Mouse (Mus musculus) lung, embryonic 16.5 days (tissue): ENCODE measurements around the gene Ppm1m. TPM values are rescaled to one million over a fixed set of nuclear protein-coding genes. Genes with fewer than 3 reads are reported as not detected.
A peak's percentile ranks its signal among the peaks of the same experiment; 100 is the strongest.

Experiments
- ATAC-seq: fragments of 200-750 bp; cut with Nextera tagmentation; 2 replicates; pipeline ENCODE4 v1.8.0; 2017; ENCODE audit warnings: low read depth, mild to moderate bottlenecking, moderate library complexity
- H3K27ac ChIP-seq: fragments of 300-500 bp; sonication (generic); 2 replicates; pipeline ENCODE4 v1.5.1; 2014; ENCODE audit warnings: mild to moderate bottlenecking, control low read depth, low read length
- H3K27me3 ChIP-seq: fragments of 300-500 bp; sonication (generic); 2 replicates; pipeline ENCODE4 v1.6.1; 2014; ENCODE audit warnings: low read depth, low read length, mixed read lengths; ENCODE audit not compliant: control insufficient read depth, insufficient read depth
- H3K36me3 ChIP-seq: fragments of 300-500 bp; sonication (generic); 2 replicates; pipeline ENCODE4 v1.6.1; 2014; ENCODE audit warnings: low read length; ENCODE audit not compliant: control insufficient read depth, insufficient read depth
- H3K4me1 ChIP-seq: fragments of 300-500 bp; sonication (generic); replicated peaks from 2 replicates; pipeline ENCODE4 v1.6.1; 2014; ENCODE audit warnings: low read length, mixed read lengths; ENCODE audit not compliant: control insufficient read depth, insufficient read depth
- H3K4me2 ChIP-seq: fragments of 300-500 bp; sonication (generic); 2 replicates; pipeline ENCODE4 v1.6.1; 2014; ENCODE audit warnings: low read depth, low read length, control low read depth
- H3K4me3 ChIP-seq: fragments of 300-500 bp; sonication (generic); 2 replicates; pipeline ENCODE4 v1.5.1; 2014; ENCODE audit warnings: mild to moderate bottlenecking, low read length, control low read depth
- H3K9ac ChIP-seq: fragments of 300-500 bp; sonication (generic); 2 replicates; pipeline ENCODE4 v1.6.1; 2014; ENCODE audit warnings: low read length, control low read depth
- H3K9me3 ChIP-seq: fragments of 300-500 bp; sonication (generic); 2 replicates; pipeline ENCODE4 v1.6.1; 2016; ENCODE audit warnings: low read length; ENCODE audit not compliant: control insufficient read depth
- WGBS: fragments of 180-500 bp; shearing (Covaris S2); extraction: QIAGEN DNeasy Blood & Tissue Kit; methylation state at CpG from one replicate; pipeline ENCODE4 v1.1.7; 2014; 5-methylcytosine and 5-hydroxymethylcytosine counted together
- polyA plus RNA-seq: library from polyadenylated mRNA; unstranded; fragments of >200 nt; fragmentation: Nextera tagmentation; extraction: Ambion mirVana; gene quantifications from 2 replicates; pipeline ENCODE4 v1.2.1, GENCODE M21; 2015

Gene Ppm1m
- polyA plus RNA-seq, 1 experiment from 2014 or later: 53.1 TPM

GRCm38 (mm10) chr9:106197732-106198131 lies 1.8 kb downstream of the Ppm1m start:
- Histone ChIP-seq H3K9ac (peak overlapping the region; percentile 78), H3K4me1 (peaks cover 18% of the 10 kb centered on the region), H3K36me3 (peaks cover 19% of the 10 kb centered on the region), H3K27me3 (no peaks in the 10 kb centered on the region), H3K4me2 (peak overlapping the region; percentile 78; the same call in 1 of the 2 replicates), H3K4me3 (peak overlapping the region; percentile 65), H3K9me3 (no peaks in the 10 kb centered on the region), H3K27ac (no peak overlapping the region)
- ATAC-seq: no peak
- 90% methylated on average over 9 of the region's 9 CpGs for WGBS

DNA sequence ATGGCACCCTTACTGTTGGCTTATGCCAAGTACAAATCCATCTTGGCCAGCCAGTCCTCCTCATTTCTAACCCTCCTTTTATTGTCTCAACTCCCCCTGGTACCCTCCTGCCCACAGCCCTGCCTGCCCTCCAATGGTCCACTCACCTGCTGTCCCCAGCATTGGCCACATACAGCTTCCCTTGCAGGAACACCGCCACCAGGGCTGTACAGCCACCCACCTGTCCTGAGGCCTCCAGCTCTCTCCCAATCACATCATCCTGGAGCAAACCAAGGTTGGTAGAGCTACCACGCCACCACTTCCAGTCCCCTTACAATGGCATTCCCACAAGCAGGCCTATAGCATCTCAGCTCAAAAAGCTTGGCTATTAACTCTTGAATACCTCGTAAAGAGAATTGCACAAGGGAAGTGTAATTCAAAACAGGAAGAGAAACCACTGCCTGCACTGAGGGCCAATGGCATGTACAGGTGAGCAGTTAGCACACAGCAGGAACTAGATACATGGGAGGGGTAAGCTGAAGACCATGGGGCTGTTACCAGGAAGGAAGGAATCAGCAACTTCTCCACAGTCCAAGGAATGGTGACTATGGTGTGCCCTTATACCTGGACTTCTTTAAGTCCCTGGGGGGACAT lies 2.3 kb downstream of the Ppm1m start:
- no peak overlapping the region for H3K9ac ChIP-seq
- ATAC-seq: no peak
- H3K9me3 ChIP-seq: no peaks in the 10 kb centered on the region
- peaks cover 19% of the 10 kb centered on the region for H3K36me3 ChIP-seq
- peaks cover 16% of the 10 kb centered on the region for H3K4me1 ChIP-seq
- no peaks in the 10 kb centered on the region for H3K27me3 ChIP-seq
- 77% methylated on average over 3 of the region's 3 CpGs for WGBS
- H3K27ac ChIP-seq: no peak overlapping the region
- no peak overlapping the region for H3K4me3 ChIP-seq
- no peak overlapping the region for H3K4me2 ChIP-seq

DNA sequence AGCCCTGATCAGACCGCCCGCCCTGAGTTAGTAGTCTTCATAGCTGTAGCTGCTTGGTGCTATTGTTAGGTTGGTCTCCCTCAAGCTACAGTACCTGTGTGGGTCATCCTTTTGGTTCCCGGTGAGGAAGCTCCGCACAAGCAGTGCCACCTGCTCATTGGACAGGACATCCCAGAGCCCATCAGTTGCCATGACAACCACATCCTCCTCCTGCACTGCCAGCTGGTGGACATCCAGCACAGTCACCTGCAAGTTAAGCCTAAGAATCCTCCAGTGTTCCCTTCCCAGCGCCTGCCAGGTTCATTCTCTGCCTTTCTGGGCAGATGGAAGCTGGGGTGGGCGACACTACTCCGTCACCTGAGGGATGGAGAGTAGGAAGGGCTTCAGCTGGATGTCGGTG lies 3.9 kb downstream of the Ppm1m start:
- no peak overlapping the region for H3K9ac ChIP-seq
- no peak for ATAC-seq
- H3K4me2 ChIP-seq: no peak overlapping the region
- H3K4me1 ChIP-seq: peaks cover 15% of the 10 kb centered on the region
- H3K27ac ChIP-seq: no peak overlapping the region
- no peak overlapping the region for H3K4me3 ChIP-seq
- WGBS: 87% methylated on average over 8 of the region's 8 CpGs
- peaks cover 28% of the 10 kb centered on the region for H3K36me3 ChIP-seq
- H3K9me3 ChIP-seq: no peaks in the 10 kb centered on the region
- H3K27me3 ChIP-seq: no peaks in the 10 kb centered on the region

DNA sequence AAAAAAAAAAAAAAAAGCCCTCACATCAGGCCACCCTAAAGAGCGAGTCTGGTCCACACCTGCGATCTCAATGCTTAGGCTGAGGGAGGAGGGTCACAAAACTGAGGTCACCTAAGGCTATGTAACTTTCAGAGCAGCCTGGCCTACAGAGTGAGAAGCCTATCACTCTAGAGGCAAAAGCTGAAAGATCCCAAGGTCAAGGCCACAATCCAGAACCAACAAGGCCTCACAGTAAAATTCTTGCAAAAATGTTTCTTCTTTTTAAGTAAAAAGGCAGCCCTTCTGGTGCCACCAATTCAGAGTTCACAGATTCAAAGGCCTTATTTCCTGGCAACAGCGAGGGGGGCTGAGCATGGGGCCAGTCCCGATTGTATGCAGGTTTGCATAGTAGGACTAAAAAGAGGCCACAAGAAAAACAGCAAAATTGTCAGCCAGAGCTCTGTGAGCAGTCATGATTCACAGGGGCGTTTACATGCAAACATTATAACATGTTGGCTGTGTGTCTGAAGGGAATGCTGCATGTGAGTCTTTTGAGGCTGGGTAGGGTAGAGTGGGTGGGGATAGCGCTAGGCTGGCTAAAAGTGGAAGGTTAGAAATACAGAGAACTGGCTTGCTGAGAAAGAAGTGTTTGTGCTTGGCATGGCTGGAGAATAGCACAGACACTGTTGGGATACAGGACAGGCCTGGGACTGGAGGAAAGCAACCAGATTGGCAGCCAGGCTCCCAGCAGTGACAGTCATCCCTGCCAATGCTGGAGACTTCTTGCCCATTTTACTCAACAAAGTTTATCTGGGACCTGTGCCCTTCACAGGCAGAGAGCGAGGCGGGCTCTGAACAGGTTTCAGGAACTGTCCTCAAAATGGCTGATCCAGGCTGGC lies 5.4 kb downstream of the Ppm1m start:
- WGBS: 86% methylated on average over 8 of the region's 8 CpGs
- peaks cover 41% of the 10 kb centered on the region for H3K36me3 ChIP-seq

DNA sequence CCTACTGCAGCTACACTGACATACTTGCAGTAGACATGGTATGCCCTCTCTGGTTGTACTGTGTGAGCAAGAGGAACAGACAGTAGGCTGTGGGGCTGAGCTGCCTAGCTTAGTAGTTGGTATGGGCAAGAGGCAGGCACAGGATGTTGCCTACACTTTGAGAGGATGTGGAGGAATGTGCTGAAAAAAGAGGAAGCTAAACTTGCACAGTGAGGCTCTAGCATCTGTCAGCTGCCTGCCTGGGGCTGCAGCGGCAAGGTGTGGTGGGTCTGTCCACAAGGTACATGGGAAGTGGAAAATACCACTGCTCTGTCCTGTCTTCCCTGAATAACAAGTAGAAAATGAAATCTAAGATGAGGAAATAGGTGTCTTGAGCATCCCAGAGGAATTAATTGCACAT lies 6.5 kb downstream of the Ppm1m start:
- Histone ChIP-seq H3K27me3 (no peaks in the 10 kb centered on the region), H3K36me3 (peaks cover 53% of the 10 kb centered on the region), H3K4me2 (no peak overlapping the region), H3K4me1 (peaks cover 1% of the 10 kb centered on the region; the same call in 1 of the 2 replicates), H3K9ac (no peak overlapping the region), H3K9me3 (no peaks in the 10 kb centered on the region), H3K27ac (no peak overlapping the region), H3K4me3 (no peak overlapping the region)
- 80% methylated on average over 1 of the region's 1 CpGs for WGBS
- no peak for ATAC-seq

More for the DNA sequence above, 5.4 kb downstream of the Ppm1m start:
- Histone ChIP-seq H3K9me3 (no peaks in the 10 kb centered on the region), H3K27ac (no peak overlapping the region), H3K4me2 (no peak overlapping the region), H3K4me3 (no peak overlapping the region), H3K4me1 (peaks cover 7% of the 10 kb centered on the region), H3K27me3 (no peaks in the 10 kb centered on the region), H3K9ac (no peak overlapping the region)
- ATAC-seq: no peak

- H3K27me3 ChIP-seq: no peaks in the 10 kb centered on the region
- ATAC-seq: no peak
- H3K4me3 ChIP-seq: no peak overlapping the region
- 88% methylated on average over 8 of the region's 8 CpGs for WGBS
- no peaks in the 10 kb centered on the region for H3K9me3 ChIP-seq
- H3K4me1 ChIP-seq: no peaks in the 10 kb centered on the region
- H3K36me3 ChIP-seq: peaks cover 62% of the 10 kb centered on the region
- H3K27ac ChIP-seq: no peak overlapping the region
- H3K9ac ChIP-seq: no peak overlapping the region
- no peak overlapping the region for H3K4me2 ChIP-seq
These were observed 7.5 kb downstream of the Ppm1m start for GRCm38 (mm10) chr9:106192024-106192423.

GRCm38 (mm10) chr9:106191355-106191754 lies 8.2 kb downstream of the Ppm1m start:
- Histone ChIP-seq H3K27me3 (no peaks in the 10 kb centered on the region), H3K36me3 (peaks cover 64% of the 10 kb centered on the region)

DNA sequence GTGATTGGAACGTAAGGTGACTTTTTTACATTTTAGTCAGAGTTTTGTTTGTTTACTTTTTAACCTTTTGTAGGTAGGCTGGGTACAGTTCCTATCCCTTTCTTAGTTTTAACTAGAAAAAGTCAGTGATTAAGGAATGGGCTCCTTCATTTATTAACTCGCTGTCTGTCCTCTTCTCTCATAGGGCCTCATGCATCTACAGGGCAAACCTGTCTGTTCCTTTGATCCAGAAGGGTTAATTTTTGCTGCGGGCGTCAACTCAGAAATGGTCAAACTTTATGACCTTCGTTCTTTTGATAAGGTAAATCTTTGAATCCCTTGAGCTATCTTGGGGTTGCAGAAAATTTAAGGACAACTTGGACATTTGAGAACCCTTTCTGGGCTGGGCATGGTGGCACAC lies 15.6 kb downstream of the Ppm1m start:
- Histone ChIP-seq H3K4me2 (no peak overlapping the region), H3K4me1 (no peaks in the 10 kb centered on the region), H3K9ac (no peak overlapping the region), H3K27me3 (no peaks in the 10 kb centered on the region), H3K9me3 (no peaks in the 10 kb centered on the region), H3K36me3 (peaks cover 78% of the 10 kb centered on the region), H3K27ac (no peak overlapping the region), H3K4me3 (no peak overlapping the region)
- no peak for ATAC-seq
- 86% methylated on average over 5 of the region's 5 CpGs for WGBS

More at GRCm38 (mm10) chr9:106191355-106191754, 8.2 kb downstream of the Ppm1m start:
- Histone ChIP-seq H3K9ac (no peak overlapping the region), H3K4me1 (no peaks in the 10 kb centered on the region), H3K9me3 (no peaks in the 10 kb centered on the region), H3K4me3 (no peak overlapping the region), H3K4me2 (no peak overlapping the region), H3K27ac (no peak overlapping the region)
- WGBS: 93% methylated on average over 1 of the region's 1 CpGs
- ATAC-seq: no peak

GRCm38 (mm10) chr9:106182146-106182545 lies 17.4 kb downstream of the Ppm1m start:
- 84% methylated on average over 4 of the region's 4 CpGs for WGBS
- Histone ChIP-seq H3K9ac (no peak overlapping the region), H3K9me3 (no peaks in the 10 kb centered on the region), H3K4me2 (no peak overlapping the region), H3K27me3 (no peaks in the 10 kb centered on the region), H3K36me3 (peaks cover 70% of the 10 kb centered on the region), H3K27ac (no peak overlapping the region), H3K4me1 (no peaks in the 10 kb centered on the region), H3K4me3 (no peak overlapping the region)
- ATAC-seq: no peak
